Mouse (Mus musculus): ENCODE data around the gene Rexo2.

Gene Rexo2

DNA sequence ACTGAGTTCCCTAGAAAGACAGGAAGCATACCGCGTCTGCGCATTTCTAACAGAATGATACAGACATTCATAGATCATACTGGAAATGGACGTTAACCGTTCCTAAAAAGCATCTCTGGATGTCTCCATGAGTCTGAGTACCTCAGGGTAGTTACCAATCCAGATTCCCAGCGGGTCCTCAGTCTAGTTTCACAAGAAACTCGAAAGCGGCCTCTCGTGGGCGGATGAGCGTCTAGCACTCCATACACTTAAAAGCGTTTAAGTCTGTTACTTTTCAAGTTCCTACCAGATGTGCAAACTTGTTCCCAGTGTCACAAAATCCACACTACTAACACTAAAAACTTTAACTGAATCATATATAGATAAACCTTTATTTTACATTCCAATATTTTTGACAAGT lies 7.3 kb downstream of the Rexo2 start:
- in situ Hi-C loops (cut with MboI, MseI): no loop called here

DNA sequence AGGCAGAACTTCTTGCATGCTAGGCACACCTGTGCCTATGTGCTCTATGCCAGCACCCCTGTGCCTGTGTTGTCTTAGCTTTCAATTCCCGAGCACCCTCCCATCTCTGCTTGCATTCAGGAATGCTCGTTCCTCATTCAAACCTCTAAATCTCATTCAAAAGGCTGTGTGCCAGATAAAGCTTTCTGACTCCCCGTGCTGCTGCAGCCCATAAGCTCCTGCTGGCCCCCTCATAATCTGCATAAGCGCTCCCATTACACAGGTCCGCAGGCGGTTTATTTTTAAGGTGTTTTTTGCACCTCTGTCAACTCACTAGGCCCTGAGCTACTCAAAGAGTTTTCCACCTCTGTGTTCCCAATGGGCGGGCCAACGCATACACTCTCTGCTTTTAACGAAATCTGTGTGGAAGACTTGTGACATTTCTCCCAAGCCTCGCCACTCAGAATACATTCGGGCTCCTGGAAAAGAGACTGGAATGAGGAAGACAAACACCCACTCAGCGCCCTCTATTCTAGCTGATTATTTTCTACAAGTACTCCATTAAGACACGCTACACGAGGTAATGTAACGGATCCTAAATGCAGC lies 7.9 kb downstream of the Rexo2 start:
- in situ Hi-C loops (cut with MboI, MseI): no loop called here

DNA sequence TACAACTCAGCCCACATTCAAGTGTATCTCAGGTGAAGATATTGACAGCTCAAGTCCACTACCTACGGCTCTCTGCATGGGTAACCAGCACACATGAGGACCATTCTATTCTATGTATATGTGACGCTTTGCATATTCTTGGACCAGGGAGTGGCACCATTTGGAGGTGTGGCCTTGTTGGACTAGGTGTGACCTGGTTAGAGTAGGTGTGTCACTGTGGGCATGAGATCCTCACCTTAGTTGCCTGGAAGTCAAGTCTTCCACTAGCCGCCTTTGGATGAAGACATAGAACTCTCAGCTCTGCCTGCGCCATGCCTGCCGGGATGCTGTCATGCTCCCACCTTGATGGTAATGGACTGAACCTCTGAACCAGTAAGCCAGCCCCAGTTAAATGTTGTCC lies 13.0 kb downstream of the Rexo2 start:
- in situ Hi-C loops (cut with MboI, MseI): loop anchor here (5.0 to 10.0 kb wide), 2 partner anchors 125 to 203 kb away; no protein-coding TSS in a partner anchor

DNA sequence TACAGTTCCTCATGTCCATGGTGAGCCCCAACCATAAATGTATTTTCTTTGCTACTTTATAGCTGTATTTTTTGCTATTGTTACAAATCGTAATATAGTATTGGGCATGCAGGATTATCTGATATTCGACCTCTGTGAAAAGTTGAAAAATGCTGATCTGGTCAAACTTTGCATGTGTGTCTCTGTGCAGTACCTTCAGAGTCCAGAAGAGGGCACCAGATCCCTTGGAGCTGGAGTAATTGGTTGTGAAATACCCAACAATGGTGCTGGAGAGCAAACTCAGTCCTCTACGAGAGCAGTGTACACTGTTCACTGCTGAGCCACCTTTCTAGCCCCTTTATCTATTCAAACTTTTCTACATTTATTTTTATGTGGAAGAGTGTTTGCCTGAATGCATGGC lies 13.6 kb downstream of the Rexo2 start:
- in situ Hi-C loops (cut with MboI, MseI): loop anchor here (5.0 to 10.0 kb wide), 2 partner anchors 125 to 202 kb away; no protein-coding TSS in a partner anchor

DNA sequence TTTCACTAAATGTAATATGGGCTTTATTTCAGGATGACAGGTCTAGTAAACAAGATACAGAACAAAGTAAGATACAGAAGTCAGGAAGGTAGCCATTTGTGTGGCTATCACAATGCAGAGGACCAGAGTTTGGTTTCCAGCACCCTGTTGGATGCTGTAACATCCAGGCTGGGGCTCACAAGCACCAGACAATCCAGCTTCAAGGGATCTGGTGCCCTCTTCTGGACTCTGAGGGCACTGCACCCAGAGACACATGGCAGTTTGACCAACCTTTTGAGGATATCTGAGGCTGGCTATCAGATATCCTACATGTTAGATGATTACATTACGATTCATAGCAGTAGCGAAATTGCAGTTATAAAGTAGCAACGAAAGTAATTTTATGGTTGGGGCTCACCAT lies 14.8 kb downstream of the Rexo2 start:
- in situ Hi-C loops (cut with MboI, MseI): loop anchor here (5.0 to 10.0 kb wide), 2 partner anchors 127 to 201 kb away; no protein-coding TSS in a partner anchor

DNA sequence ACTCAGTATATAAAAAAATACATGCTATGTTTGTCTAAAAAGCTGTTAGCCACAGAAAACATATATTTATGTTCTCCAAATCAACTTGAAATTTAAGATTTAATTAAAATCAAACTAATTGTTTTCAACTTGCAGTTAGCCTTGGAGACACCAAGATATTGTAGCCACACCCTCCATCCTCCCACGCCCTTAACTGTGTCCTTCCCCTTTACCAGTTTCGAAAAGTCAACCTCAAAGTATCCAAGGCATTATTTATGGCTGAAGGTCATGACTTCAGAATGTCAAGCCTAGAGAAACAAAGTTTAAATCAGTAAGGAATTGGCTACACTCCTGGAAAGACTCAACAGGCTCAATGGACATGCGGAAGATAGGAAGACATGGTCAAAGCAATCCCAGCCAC lies 18.9 kb downstream of the Rexo2 start:
- in situ Hi-C loops (cut with MboI, MseI): loop anchor here (10.0 kb wide), 1 partner anchor 197 kb away; no protein-coding TSS in a partner anchor

DNA sequence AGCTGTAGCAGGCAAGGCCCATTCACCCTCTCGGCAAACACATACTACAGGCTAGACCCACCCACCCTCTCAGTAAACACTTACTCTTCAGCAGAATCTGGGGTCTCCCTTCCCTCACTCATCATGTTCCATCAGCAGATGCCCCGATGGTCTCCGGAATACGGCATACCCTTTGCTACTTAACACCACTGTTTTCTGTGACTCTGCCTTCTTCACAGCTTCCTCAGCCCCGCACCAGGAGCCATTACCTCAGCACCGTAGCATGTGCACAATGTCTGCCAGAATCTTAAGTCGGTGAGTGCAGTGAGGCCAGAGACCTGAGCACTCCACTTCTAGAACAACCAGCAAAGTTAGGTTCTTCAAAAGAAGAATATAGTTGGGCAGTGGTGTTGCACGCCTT lies 19.7 kb downstream of the Rexo2 start:
- in situ Hi-C loops (cut with MboI, MseI): loop anchor here (10.0 kb wide), 1 partner anchor 196 kb away; no protein-coding TSS in a partner anchor

DNA sequence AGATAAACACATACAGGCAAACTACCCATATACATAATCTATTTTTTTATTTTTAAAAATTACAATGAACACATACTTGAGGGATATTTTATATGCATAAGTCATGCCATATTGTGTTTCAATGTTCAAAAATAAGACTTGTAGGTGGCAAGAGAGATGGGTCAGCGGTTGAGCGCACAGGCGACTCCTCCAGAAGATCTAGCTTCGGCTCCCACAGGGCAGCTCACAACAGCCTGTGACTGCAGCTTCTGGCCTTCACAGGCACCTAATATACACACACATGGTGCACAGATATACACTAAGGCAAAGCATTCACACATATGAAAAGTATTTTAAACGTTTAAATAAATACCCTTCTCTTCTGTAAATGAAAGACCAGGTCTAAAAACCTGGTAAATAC lies 21.0 kb downstream of the Rexo2 start:
- in situ Hi-C loops (cut with MboI, MseI): no loop called here

DNA sequence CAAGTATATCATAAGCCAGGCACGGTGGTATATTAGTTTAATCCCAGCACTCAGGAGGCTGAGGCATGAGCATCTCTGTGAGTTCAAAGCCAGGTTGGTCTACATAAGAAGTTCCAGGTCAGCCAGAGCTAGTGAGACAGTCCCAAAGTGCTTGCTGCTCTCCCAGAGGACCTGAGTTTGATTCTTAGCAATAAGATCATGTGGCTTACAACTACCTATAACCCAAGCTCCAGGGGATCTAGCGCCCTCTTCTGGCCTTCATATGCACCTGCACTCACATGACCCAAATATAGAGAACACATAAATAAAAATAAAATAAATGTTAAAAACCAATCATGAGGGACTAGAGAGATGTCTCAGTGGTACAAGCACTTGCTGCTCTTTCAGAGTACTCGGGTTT lies 21.5 kb downstream of the Rexo2 start:
- in situ Hi-C loops (cut with MboI, MseI): no loop called here

DNA sequence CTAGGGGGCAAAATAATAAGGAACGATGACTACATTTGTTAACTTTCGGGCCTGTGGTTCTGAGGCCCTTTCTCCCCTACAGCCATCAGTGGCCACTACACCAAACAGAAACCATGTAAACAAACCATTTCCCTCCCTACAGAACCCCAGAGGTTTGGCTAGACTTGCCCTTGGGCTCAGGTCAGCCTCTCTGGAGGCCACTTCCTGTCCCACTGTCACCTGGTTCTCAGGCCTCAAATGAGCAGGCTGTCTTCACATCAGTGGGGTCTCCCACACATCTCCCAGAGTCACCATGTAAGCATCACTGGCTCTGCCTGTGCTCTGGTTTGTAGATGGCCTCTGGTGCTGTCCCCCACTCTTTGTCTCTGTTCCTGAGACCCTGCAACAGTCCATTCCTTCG lies 24.5 kb downstream of the Rexo2 start:
- in situ Hi-C loops (cut with MboI, MseI): no loop called here

DNA sequence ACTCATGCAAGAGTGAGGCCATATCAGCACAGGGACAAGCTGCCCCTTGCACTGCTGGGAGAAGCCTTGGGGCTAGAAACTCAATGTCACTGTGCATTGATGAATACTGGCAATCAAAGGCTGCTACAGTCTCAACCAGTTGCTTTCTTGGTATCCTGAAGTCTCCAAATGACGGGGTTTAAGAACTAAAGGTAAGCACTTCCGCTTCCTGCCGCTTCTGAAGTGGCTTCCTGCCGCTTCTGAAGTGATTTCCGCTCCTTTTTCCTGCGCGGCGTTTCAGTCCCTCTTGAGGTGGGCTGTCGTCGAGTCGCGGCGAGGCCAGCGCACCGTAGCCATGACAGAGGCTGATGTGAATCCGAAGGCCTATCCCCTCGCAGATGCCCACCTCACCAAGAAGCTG lies 30.4 kb downstream of the Rexo2 start:
- in situ Hi-C loops (cut with MboI, MseI): no loop called here

DNA sequence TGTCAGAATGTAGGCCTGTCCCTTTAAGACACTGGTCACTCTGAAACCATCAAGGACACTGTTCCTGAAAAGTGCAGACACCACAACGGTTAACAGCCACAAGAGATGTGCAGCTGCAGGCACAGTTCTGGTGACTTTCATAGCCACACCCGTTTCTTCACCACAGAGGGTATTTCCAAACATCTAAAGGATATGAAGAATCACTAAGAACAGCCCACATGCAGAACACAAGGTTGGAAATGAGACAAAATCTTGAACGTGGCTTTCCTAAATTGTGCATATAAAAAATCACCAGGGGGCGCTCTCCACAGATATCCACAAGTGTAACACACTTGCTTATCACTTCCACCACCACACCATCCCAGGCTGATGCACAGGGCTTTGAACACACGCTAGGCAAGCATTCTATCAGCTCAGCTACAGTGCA lies 32.6 kb downstream of the Rexo2 start:
- in situ Hi-C loops (cut with MboI, MseI): no loop called here

DNA sequence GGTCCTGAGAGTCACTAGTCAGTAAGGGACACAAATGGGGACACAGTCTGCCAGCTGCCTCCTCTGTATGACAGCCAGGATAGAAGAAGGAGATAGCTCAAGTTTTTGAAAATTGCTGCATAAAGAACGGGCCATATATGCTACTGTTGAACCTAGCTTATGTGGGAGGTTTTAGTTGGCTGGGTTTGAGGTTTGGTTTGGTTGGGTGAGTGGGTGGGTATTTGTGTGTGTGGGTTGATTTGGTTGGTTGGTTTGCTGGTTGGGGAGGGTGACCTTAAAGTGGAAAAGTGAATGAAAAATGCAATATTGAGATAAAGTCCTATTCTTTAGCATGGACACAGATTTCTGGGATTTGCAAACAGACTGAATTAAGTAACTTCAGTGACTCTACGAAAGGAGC lies 35.6 kb downstream of the Rexo2 start:
- in situ Hi-C loops (cut with MboI, MseI): no loop called here

DNA sequence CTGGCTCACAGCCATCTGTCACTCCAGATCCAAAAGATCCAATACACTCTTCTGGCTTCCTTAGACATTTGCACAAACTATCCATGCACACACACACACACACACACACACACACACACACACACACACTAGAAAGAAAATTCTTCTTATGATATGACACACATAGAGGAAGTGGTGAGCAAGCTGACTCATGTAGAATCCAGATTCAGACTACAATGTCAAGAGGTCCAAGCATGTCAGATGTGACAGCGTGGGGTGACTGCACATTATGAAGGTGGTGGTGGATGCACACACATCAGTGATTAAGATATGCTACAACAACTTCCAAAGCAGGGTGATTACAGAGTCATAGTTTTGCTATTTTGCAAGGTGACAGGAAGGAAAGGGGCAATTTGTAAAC lies 36.5 kb downstream of the Rexo2 start:
- in situ Hi-C loops (cut with MboI, MseI): no loop called here

DNA sequence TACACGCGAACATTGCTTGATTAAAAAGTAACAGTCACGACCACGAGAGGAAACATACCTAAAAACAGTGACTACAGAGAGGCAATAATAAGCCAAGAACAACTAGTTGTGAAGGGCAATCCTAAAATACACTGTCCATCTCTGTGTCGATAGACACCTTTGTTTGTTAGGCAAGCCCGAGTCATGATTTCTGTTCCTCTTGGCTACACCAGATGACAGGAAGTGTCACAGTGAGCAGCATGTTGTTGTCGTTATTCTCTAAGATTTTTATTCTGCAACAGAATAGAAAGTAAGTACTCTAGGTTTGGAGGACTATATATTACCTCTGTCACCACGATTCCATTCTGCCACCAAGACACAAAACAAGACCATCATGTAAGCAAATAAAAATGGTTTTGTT lies 48.0 kb downstream of the Rexo2 start:
- in situ Hi-C loops (cut with MboI, MseI): no loop called here

DNA sequence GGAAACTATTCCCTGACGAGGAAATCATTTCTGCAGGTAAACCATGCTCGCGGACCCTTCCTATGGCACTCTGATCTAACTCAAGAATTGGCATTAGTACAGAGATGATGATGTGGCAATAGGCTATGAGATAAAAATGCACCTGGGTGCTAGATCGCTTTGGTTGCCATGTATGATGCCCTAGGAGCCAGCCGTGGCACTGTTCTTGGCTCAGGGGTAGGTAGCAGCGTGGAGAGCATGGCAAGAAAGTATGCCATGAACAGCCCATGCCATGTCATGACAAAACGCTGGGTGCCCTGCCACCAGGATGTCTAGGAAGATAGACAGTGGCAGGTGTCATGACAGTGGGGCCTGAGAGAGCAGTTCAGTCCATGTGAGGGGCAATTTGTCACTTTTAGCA lies 53.2 kb downstream of the Rexo2 start:
- in situ Hi-C loops (cut with MboI, MseI): no loop called here

DNA sequence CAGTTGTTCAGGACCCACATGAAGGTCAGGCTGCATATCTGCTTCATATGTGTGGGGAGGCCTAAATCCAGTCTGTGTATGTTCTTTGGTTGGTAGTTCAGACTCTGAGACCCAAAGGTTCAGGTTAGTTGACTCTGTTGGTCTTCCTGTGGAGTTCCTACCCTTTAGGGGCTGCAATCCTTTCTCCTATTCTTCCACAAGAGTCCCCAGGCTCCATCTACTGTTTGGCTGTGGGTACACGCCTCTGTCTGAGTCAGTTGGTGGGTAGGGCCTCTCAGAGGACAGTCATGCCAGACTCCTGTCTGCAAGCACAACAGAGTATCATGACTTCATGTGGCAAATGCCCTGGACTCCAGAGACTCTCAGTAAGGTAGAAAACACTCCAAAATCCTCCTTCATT lies 57.2 kb downstream of the Rexo2 start:
- in situ Hi-C loops (cut with MboI, MseI): no loop called here

DNA sequence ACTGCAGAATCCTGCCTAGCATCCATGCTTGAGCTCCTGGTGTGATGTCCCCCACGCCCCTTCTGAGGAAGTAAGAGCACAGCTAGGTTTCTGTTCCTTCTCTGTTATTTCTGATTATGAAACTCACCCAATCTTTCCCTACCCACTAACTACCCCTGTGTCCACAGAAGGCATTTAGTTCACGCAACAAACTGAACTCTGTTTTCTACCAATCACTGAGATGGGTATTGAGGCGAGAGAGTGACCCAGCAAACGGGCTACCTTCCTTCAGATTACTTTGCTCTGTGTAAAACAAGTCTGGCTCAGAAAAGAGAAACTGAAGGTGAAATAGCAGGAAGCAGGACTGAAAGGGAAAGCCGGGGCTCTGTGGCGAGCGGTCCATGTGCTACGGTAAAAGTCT lies 58.0 kb downstream of the Rexo2 start:
- in situ Hi-C loops (cut with MboI, MseI): no loop called here

DNA sequence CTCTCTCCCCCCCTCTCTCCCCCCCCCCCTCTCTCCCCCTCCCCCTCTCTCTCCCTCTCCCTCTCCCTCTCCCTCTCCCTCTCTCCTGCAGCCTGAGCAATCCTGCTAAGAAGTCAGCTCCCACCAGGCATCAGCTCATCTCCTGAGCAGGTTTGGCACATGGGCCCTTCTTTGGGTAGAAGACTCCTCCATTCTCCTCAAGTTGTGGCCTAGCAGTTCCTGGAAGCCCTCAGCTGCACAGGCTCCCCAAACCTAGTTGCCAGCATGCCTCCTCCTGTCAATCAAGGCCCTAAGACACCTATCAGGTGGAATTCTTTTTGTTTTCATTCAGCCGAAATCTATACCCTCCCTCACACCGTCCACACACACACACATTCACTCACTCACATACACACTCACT lies 58.9 kb downstream of the Rexo2 start:
- in situ Hi-C loops (cut with MboI, MseI): no loop called here

DNA sequence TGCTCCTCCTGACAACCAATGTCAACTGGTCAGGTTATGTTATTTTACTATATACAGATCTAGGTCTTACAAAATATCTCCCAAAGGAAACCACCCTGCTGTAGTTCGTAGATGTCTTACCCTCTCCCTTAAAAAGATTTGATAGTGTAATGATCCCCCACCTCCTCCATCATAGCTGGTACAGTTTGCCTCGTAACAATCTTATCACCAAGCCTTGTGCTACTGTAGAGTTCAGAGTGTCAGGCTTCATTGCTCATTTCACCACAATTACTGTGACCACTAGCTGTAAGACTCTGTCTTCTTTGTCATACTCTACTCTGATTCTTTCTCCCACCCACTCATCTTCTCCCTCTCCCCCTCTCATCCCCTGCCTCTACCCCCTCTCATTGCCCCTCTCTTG lies 59.4 kb downstream of the Rexo2 start:
- in situ Hi-C loops (cut with MboI, MseI): no loop called here

DNA sequence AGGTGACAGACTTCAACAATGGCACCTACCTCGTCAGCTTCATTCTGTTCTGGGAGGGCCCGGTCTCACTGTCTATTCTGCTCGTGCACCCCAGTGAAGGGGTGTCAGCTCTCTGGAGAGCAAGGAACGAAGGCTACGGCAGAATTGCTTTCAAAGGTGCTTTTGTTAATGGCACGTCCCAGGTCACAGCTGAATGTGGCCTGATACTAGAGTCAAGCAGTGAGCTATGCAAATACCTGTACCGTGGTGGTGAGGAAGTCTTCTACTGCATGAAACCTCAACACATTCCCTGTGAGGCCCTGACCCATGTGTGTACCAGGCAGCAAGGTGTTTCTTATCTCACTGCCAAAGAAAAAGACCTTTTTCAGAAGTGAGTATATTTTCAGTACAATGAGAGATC lies 60.0 kb downstream of the Rexo2 start:
- in situ Hi-C loops (cut with MboI, MseI): no loop called here

DNA sequence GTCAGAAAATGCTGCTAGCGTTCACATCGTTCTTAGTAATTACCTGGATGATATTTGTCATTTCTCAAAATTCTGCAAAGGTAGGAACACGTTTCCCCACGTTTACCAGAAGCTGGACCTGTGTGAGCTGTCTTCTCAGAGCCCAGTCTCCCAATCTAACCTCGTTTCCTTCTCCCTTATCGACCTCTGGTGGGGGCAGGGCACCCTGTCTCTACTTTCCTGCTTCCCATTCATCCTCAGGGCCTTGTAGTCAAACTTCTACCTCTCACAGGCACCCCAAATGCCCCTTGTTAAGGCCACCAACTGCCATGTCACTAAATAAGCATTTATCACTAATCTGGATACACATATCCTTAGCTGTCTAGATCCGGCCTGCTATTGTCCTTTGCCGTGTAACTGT lies 61.6 kb downstream of the Rexo2 start:
- in situ Hi-C loops (cut with MboI, MseI): no loop called here

Data from regulatory T cell (primary cell).